Mouse (Mus musculus): ENCODE measurements around the gene Ccdc6.
"Not testable (repeated sequence)": the region's sequence is repeated elsewhere in the genome, so short reads cannot be mapped to it uniquely, and the experiment has no call there.

Ccdc6 gene

DNA sequence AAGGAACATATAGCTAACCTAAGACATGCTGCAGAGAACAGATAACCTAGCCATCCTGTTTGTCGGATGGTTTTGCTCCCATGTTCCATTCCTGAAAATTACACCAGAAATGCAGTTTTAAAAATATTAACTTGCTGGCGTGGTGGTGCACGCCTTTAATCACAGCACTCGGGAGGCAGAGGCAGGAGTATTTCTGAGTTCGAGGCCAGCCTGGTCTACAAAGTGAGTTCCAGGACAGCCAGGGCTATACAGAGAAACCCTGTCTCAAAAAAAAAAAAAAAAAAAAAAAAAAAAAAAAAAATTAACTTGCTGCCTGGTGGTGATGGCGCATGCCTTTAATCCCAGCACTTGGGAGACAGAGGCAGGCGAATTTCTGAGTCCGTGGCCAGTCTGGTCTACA, 125.3 kb downstream of the Ccdc6 start:
- DNase-seq (ENCODE audit: low spot score): not testable (repeated sequence)

DNA sequence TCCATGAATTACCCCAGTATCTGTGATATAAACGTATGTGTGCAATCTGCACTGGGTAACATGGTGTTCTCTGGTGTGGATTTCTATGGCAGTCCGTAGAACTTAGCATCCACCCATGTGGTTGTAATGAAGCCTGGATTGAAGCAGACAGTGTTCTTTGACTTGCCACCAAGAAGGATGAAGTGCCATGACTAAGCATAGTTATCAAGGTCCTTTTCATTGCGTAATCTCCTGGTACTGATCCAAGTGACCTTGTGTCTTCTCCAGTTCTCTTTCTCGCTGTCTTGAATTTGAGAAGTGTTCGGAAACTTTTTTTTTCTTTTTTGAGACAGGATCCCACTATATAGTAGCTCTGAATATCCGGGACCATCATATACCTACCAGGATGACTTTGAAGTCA, 127.7 kb downstream of the Ccdc6 start:
- no peak for DNase-seq (ENCODE audit: low spot score)

DNA sequence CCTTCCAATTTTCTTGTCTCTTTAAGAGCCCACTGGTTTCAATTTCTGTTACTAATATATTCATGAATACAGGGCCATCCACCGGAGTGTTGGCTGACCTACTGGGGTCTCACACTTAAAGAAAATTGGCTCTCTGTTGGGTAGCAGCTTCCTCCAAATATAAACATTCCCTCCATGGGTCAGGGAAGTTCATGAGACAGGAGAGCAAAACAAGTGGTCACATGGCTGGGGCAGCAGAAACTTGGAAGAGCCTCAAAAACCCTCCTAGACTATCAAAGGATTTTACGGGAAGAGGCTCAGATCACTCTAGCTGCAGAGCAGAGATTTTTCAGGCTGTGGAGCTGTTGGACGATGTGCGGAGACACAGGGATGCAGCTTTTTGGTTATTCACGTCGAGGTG, 128.8 kb downstream of the Ccdc6 start:
- no peak for DNase-seq (ENCODE audit: low spot score)

DNA sequence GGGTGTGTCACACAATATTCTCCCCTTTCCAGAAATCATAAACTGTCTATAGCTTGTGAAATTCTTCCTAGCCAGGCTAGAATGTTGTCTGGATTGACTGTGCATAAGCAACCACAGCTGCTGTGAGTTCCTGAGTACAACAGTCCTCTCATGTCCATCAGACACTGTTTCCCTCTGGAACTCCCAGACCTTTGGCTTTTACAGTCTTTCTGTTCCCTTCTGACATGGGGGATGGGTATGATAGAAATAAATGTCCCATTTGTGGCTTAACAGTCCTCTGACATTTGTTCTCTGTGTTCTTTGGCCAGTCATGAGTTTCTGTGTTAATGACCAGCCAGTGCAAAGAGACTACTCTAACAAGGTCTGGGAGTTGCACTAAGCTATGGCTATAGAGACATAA, 129.7 kb downstream of the Ccdc6 start:
- DNase-seq (ENCODE audit: low spot score): no peak

DNA sequence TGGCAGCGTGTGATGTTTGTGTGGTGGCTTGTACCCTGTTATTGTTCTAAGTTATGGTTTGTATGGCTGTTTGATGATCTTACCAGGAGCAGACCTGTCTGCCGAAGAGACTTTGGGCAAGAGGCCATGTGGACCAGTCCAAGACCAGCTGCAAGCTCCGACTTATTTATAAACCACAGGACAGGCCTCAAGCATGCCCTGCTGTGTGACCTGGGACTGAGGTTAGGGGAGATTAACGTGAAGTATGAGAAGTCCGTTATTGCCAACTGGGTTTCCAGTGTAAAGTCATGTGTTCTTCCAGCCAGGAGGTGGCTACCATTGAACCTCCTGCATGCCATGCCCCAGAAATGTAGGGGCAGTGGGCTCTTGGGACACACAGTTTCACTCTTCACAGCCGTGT, 133.4 kb downstream of the Ccdc6 start:
- no peak for DNase-seq (ENCODE audit: low spot score)

DNA sequence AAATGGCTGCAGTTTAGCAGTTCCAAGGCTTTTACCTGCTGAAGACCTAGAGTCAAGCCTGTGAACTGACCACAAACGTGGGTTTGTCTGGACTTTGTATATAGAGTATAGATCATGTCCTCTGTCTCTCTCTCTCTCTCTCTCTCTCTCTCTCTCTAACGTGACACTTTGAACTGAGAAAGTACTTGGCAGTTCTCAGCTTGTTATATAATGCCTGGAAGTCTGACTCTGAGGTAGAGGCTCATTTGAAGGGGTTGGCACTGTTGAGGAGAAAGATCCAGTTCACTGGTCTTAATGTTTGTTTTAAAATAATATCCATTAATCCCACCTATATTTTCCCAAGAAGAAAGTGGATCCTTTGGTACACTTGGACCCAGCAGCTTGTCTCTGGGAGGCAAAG, 141.0 kb downstream of the Ccdc6 start:
- DNase-seq (ENCODE audit: low spot score): no peak
